Mouse (Mus musculus): ENCODE results near the gene Ntsr1. TPM values are rescaled to one million over a fixed set of nuclear protein-coding genes. Genes with fewer than 3 reads are reported as not detected.
A peak's percentile ranks its signal among the peaks of the same experiment; 100 is the strongest.

The Ntsr1 gene
- under 1 TPM; 0.21 to 0.45 TPM for total RNA-seq (2021)

DNA sequence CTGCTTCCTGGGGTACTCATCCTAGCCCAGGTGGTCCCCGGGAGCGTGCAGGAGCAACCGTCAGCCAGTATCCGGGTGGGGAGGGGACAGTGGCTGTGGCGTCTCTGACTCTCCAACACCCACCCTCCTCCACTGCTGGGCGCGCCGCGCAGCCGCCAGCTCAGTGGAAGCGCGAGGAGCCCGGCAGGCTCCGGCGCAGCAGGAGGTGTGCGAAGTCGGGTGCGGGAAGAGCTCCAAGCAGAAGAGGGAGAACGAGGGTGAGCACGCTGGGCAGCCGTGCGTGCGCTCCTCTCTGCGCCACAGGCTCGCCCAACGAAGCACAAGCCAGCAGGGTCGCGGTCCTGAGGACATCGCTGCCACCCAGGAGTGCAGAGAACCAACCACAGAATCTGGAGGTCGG lies at the start of gene Ntsr1:
Ntsr1 (plus strand) TSS at position 236 of the 400 bp plus-strand sequence.
- DNase-seq, result peak; percentile 12

DNA sequence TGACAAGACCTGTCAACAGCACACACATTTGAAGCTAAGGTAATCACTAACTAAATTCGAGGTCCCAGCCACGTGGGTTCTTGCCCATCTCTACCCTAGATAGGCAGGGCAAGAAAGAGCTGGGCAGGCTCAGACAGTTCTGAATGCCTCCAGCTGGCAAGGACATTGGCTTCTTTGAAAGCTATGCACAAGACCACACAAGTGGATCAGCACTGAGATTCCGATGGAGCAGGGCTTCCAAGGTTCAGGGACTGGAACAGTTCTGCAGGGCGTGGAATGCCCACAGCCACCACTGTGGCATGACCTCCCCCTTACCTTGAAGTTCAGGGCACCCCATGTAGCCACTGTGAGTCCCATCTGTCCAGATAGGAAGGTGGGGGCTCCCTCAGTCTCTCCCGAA lies 49.2 kb upstream of the Ntsr1 start:
- DNase-seq, result no peak

DNA sequence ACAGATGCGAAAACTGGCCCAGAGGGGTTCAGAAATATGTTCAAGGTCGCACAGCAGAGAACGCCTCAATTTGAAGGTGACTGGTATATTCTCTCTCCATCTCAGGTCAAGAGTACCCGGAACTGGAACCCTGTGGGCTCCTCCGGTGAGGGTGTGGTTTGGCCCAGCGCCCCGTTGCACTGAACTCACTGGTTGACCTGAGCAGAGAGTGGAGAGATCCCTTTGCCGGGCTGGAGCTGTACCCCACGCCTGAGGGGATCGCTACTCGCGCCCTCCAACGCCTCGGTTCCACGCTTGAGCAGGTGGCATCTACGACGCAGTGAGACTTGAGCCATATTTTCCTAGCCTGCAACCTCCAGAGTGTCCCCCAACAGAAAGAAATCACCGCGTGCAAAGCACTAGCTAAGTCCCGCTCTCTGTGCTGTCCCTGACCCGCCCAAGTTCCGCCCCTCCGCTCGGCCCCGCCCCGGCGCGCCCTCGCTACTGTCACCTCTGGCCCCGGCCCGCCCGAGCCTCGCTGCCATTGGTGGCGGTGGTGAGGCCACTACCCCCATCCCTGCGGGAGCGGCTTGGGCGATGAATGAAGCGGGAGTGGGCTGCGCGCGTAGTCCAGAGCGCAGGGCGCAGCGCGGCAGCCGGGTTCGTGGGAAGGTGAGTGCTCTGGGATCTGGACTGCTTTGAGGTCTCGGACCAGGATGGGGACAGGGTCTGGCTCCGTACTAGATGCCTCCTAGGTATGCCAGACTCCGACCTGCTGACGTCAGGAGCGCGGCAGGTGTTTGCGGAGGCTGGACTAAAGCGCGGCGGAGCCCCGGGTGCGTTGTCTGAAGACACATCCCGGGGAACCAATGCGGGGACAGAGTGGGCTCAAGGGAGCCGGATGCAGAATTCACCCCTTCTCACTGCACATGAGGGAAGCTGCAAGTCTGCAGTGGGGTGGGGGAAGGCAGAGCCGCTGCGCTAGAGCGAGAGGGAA lies 43.8 kb upstream of the Ntsr1 start, which contains the start of gene Slco4a1:
Slco4a1 (plus strand) TSS at position 523 of the 976 bp plus-strand sequence.
- peak; percentile 78 for DNase-seq

DNA sequence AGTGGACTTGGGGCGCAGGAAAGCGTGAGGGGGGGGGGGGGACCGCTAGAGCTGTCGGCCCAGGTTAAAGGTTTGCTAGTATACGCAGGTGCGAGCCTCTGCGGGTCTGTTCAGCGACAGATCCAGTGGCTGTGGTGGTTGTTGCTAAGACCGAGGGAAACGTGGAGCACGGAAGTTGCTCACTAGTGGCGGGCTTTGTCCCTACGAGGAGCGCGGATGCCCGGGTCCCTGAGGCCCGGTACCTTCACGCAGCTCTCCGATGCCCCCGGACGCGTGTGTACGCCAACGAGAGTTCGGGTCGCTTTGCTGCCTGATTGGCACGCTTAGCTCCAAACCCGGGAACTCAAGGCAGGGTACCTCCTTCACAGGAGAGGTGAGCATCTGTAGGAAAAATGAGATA lies 43.1 kb upstream of the Ntsr1 start:
- no peak for DNase-seq

DNA sequence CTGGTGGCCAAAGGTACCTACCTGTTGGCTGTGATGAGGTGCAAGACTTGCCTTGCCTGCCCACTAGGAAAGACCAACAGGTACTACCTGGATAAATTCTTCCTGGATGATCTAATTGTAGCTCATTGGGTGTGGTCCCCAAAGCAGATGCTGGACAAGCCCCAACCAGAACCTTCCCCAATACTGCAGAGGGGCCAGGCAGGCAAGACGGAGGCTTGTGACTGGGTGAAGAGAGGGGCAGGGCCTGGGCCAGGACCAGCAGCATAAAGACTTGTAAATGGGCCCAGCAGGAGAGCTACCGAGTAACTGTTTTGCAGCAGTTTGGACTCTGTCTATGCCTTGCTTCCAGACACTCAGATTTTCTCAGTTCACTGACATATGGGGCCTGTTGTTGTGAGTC lies 42.1 kb upstream of the Ntsr1 start:
- no peak for DNase-seq

DNA sequence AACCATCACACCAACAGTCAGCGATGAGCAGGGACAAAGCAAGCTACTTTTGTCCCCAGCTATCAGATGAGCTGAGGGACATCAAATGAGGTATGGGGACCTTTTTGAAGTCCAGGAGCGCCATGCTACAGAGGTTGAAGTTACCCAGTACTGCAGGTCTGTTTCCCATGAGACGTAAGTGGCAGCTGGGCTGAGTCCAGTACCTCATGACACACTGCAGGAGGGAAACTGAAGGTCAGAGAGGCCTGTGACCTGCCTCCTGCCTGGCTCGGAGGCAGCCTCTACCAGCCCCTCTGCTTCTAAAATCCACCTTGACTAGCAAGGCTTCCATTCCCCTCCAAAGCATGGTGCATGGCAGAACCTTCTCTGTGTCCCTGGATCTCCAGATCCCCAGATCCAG lies 40.3 kb upstream of the Ntsr1 start:
- no peak for DNase-seq

DNA sequence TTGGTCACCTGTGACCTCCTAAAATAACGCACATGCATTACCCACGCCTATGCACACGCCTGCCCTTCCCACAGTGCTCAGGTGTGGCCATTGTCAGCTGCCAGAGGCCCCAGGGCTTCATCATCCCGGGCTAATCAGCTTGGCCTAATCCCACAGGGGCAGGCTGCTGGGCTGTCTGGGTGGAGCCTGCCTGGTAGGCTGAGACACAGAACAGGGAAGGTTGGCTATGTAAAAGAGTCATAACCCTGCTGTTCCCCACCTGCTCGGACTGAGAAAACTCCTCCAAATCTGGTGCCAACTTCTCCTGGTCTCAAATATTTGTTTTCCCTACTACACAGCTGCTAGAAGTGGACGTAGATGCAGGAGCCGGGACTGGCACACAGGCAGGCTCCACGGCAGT lies 39.0 kb upstream of the Ntsr1 start:
- no peak for DNase-seq

DNA sequence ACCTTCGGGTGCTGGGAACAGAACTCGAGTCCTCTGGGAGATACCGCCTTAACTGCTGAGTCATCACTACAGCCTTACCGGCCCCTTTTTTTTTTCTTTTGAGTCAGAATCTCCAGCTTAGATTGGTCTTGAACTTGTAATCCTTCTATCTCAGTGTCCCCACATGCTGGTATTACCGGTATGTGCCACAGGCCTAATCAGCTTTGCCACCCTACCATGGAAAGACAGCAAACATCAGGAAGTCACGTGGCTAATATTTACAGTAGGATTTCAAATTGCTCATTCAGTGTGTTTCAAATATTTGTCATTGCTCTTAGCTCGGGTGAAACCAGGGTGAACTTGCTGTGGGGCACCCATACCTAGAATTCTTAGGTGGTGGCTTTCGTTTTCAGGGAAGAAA lies 37.2 kb upstream of the Ntsr1 start:
- no peak for DNase-seq

DNA sequence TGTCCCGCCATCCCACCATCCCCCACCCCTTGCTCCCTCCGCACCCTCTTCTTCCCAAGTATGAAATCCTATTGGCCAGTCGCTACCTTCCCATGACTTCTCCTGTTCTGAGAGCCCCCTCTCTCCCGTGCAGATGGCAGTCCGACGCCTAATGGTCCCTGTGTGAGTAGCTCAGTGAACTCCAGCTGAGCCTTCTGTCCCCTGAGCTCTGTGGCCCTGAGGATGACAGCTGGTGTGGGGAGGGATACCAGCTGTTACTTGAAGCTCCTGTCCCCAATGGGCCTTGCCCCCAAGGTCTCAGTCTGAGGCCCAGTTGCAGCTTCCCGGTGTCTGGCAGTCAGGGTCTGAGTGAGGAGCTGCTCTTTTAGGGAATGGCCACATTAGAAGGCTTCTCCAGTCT lies 33.3 kb upstream of the Ntsr1 start:
- DNase-seq, result no peak

DNA sequence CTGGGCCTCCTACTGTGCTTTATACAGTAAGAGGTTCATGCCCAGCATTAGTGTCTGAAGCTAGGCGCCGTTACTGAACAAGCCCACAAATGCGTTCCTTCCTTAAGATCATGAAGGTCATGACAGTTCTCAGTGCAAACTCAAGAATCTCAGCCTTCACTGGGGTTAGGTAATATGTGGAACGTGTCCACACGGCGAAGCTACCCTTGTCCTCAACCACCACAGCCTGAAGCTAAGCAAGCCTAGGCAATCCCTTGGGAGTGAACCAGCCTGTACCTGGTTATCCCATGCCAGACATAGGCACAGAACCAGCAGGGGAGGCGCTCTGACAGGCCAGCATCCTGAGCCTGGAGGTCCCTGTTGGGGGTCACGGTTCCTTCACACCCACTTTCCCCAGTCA lies 30.9 kb upstream of the Ntsr1 start:
- DNase-seq, result no peak

DNA sequence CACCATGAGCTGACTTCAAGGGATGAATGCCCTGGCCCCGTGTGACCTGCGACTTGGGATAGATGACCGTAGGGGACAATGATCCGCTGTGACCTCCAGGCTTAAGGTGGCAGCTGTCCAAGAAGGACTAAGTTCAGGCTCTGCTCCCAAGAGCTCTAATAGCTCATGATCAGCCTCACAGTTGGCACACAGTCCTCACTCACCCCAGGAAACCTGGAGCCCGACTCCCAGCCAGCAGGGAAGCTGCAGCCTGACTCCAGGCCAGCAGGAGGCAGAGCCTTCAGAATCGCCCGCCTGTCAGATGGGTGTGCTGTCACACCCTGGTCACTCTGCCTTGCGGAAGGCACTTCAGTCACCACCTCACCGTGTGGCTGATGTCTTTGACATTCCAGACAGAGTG lies 30.0 kb upstream of the Ntsr1 start:
- peak; percentile 32 for DNase-seq

DNA sequence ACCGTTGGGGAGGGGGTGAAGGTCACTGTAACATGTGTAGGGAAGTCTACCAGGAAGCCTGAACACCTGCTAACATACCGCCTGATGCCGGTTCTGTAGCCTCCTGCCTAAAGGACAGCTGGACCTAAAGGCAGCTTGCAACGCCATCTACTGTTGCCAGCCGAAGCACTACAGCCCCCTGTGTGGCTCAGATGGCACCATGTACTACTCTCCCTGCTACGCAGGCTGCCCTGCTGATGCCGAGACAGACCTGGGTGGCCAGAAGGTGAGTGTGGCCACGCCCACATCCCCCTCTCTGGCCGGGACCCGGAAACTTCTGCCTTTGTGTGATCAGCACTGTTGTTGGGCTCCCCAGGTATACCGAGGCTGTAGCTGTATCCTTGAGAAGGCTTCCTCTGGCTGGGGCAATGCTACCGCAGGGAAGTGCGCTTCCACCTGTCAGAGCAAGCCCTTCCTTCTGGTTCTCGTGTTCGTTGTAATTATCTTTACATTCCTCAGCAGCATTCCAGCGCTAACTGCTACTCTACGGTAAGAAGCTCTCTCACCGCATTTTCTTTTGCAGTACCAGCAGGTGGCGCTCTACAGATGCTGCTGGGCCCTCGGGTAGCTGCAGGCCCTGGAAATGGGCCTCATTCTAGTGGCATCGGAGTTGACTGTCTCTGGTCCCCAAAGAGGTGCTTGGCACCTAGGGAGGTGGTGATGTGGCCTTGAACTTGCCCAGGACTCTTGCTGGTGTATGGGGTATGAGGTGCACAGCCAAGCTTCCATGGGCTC lies 27.3 kb upstream of the Ntsr1 start:
- DNase-seq, result peak; percentile 31

DNA sequence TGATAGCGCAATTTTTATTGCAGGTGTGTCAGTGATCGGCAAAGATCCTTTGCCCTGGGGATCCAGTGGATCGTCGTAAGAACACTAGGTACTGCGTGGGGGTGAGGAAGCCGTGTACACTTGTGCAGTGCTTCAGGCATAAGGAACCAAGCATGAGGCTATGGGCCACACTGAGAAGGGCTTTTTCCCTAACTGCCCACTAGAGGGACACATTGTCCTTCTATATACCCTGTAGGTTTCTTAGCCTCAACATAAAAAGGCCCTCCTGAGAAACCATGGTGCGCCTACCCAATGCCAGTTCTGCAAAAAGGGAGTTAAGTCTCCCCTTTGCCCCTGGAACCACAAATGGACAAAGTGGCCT lies 26.7 kb upstream of the Ntsr1 start:
- peak; percentile 55 for DNase-seq

DNA sequence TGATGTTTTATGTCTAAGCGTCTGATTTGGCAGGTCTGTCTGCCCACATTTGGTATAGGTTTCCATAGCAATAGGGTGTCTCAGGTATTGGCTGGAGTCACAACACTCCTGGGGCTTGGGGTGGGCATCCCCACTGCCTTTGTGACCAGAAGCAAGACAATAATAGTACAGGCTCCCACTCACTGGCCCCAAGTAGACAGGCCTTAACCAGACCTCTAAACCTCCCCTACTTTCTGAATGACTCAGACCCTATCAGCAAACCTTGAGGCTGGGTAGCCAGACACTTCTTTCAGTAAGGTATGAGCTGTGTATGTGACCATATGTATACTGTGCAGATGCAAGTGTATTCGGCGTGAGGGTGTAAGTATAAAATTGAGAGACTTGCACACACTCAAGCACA lies 24.9 kb upstream of the Ntsr1 start:
- DNase-seq, result no peak

DNA sequence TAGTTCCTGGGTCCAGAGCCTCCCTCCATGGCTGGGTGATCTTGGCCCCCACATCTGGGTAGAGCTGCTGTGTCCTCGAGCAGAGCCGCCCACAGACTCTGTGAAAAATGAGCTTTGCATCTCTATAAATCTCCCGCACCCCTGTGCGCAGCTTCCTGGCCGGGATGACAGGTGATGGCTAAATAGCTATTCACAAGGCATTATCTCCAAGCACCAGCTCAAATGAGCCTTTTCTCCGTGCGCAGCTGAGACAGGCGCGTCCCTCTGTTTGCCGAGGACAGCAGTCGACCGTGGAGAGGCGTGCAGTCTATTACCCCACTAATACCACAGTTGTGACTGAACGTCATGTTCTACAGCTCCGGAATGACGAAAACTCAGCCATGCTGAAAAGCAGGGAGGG lies 17.5 kb upstream of the Ntsr1 start:
- no peak for DNase-seq

DNA sequence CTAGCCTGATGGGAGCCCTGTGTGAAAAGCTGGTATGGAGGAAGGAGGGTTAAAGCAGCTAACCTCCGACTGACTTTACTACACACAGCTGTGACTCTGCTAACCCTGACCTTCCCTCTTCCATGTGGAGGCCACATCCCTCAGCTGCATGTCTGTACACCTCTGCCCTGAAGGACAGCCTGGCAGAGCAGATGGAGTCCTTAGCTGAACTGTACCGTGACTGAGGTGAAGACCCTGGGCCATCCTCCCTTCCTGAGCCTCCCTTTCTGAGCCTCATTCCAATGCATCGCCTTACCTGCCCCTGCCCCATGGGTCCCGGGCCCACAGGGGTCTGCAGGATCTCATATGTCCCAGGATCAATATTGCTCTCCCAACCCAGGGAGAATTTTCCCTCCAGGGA lies 14.9 kb upstream of the Ntsr1 start:
- no peak for DNase-seq

DNA sequence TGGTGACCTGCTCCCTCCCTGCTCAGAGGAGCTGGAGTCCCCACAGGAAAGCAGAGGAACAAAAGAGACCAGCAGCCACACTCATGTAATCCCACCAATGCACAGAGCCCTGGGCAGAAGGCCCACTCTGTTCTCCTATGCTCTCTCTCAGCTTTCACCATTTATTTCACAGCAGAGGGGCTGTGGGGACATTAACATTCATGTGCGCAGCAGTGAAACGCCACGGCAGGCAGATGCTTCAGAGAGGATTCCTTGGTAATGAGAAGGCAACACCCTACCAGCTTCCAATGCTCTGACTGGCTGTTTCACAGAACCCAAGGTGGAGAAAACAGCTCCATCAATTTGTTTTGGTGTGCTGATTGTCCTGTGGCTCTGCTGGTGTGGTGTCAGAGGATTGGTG lies 14.5 kb upstream of the Ntsr1 start:
- DNase-seq, result no peak

DNA sequence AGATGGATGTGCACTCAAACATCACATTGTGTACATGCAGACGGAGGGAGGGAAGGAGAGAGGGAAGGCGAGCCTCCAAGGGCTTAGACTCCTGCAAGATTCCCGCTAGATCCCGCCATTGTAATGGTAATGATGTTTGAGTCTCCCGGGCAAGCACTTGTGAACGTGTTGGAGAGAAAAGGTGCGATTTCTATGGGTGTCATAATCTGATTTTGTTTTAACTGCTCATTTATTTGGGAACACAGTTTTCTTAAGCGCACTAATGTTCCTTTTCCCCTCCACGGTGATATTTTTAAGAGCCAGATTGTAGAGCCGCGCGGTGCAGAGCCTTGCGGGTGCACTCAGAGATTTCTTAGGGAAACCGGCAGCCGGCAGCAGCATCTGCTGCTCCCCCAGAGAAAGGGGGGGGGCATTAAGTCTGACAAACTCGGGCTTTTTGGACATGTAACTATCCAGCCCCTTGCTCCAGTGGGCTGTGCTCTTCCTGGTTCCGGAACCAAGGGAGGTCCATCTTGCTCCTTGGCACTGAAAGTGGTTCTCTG lies 11.5 kb upstream of the Ntsr1 start:
- no peak for DNase-seq

DNA sequence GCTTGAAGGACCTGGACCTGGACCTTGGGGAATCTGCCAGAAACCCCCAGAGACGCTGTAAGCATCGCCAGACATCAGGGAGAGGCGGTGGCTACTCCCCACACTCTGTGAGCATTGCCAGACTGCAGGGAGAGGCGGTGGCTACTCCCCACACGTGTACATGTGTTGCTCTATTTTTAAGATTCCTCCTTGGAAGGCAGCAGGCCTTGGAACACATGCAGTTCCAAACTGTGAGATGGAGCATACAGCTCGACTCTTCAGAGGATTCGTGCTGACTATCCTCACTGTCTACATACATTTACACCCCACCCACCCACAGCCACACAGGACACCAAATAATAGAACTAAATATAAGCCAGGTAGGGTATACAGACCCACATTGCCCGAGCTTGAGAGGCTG lies 3.9 kb upstream of the Ntsr1 start:
- no peak for DNase-seq

DNA sequence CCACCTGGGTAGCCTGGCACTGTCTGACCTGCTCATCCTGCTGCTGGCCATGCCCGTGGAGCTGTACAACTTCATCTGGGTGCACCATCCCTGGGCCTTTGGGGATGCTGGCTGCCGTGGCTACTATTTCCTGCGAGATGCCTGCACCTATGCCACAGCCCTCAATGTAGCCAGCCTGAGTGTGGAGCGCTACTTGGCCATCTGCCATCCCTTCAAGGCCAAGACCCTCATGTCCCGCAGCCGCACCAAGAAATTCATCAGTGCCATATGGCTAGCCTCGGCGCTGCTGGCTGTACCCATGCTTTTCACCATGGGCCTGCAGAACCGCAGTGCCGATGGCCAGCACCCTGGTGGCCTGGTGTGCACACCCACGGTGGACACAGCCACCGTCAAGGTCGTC lies 950 bp downstream of the Ntsr1 start:
- DNase-seq, result no peak

DNA sequence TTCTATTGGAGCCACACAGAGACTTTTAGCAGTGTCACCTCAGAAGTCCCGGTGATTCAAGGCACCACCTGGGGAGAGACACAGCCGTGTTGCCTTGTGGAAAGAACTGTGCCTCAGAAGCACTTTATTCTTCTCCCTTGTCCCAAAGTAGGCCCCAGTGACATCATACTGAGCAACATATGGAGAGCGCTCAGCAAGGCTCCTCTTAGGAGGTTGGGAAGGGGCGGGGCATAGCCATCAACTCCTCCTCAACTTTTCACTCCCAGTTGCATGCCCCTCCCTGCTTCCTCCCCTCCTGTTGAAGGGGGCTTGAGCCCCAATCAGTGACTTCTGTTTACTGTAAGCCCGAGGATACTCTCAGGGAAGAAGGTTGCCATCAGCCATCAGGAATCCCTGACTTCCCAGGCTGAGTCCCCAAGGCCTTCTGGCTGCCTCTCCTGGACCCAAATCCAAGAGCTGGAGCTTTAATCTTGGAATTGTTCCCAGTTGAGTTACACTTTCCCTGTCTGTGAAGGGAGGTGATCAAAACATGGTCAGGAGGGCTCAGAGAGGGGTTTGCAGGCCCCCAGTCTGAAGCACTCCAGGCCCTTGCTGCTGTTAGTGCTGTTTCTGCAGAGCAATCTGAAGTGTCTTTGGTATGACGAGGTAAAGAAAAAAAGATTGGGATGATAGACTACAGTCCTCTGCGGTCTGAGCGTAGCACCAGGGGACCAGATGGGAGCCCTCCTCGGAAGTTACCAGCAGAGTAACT lies 1.6 kb downstream of the Ntsr1 start:
- peak; percentile 10 for DNase-seq

DNA sequence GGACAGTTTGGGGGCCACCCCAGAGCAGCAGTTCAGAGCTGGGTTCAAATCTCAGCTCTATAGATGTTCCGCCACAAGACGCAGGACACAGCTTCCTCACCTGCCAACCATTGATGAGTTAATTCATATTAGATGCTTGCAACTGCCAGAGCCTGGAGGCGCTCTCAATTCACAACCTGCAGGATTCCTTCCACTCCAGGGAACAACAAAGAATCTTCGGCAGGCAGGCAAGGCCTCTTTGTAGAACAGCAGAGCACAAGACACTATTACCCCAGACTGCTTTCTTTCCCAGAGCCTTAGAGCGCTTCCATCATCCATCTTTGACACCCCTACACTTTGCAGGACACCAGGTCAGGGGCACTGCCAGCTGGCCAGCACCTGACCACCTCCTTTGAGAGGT lies 6.5 kb downstream of the Ntsr1 start:
- no peak for DNase-seq

All from heart, postnatal 4 days (tissue).